Mouse (Mus musculus) heart, postnatal 25 days (tissue): ENCODE results near the gene Ing3. TPM values are rescaled to one million over a fixed set of nuclear protein-coding genes. Genes with fewer than 3 reads are reported as not detected.

Source experiments
- DNase-seq: peaks from one replicate; pipeline ENCODE4 v3.0.0; 2022; ENCODE audit warnings: low spot score
- intact Hi-C: fragments of 180-260 bp; cut with DNase I; formaldehyde crosslinking; loops from one replicate; pipeline ENCODE4 v1.15.1; 2025
- total RNA-seq, 2 experiments: library from RNA; stranded (reverse); gene quantifications; 2 replicates each; pipeline ENCODE4 v1.2.3; 2021

Ing3 gene
- total RNA-seq, 2 experiments from 2014 or later: 13.2 to 17.3 TPM

GRCm38 (mm10) chr6:21990181-21991135 is 41.1 kb downstream of the Ing3 start:
- intact Hi-C loops: no loop called here
- peak; percentile 24 for DNase-seq

- intact Hi-C loops: no loop called here
- DNase-seq: no peak
Measured at GRCm38 (mm10) chr6:21991151-21991550, 41.8 kb downstream of the Ing3 start.

GRCm38 (mm10) chr6:21993070-21993469 is 43.7 kb downstream of the Ing3 start:
- no peak for DNase-seq
- intact Hi-C loops: no loop called here

DNA sequence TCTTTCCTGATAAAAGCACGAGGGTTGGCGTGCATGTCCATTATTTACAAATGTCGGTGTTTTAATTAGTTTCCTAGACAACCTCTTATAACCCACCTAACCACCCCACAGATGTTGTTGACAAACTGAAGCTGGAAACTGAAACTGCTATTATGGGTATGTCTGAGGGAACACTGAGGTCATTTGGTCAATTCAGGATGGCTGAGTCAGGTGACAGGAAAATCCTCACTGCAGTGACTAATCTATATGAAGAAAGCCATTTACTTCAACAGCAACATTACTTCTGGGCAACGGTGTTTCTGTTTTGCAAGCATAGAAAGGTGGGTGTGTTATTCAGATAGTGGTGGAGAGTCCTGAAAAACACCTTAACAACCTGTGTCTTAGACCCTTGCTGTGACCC is 48.8 kb downstream of the Ing3 start:
- DNase-seq: no peak
- intact Hi-C loops: no loop called here

DNA sequence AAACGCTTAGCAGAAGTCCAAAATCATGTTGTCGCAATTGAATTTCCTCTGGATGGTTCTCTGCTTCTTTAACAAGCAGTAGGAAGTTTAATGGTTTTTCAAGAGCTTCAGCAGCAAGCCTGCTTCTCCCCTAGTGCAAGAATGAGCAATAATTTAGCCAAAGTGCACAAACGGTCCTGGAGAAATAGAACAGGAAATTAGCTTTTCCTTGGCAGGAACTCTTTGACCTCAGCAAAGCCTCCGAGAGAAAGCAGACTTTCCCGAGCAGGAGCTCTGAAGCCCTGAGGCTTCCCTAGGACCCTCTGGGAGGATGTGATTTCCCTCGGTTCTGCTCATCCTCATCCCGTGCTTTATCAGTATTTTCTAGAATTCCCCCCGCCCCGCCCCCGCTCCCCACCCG is 49.7 kb downstream of the Ing3 start:
- intact Hi-C loops: no loop called here
- no peak for DNase-seq

DNA sequence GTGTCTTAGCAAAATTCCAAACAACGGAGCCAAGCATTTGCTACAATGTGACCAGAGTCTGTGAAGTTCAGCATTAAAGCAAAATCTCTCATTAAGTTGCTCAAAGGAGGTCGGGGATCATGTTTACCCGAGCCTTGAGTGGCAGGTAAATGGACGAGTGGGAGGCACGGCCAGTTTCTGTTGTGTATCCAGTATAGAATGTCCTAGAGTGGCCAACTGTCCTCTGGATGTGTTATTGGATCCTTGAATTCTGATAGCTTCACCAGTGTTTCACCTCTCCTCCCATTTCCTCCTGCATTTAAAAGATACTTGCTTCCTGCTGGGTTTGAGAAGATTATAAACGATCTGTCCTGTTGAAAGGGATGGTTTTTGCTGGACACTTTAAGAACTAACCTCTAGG is 50.7 kb downstream of the Ing3 start:
- intact Hi-C loops: loop anchor here (2.0 kb wide), 2 partner anchors 13 to 45 kb away; no protein-coding TSS in a partner anchor
- DNase-seq: no peak

DNA sequence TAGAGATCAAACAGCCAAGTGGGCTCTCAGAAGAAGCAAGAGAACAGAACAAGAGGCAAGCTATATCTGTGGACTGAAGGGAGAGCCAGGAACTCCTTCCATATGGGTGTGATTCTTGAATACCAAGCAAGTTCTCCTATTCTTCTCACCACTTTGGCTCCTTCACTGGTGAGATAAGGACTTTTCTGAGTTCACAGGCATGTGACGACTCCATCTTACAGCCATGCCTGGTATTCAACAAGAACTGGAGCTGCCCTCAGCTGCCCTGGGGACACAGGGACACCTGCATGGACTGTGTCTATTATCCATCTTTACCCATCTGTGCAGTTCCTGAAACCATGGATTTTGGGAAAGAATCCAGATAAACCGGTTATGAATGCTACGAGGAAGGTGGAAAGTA is 51.5 kb downstream of the Ing3 start:
- intact Hi-C loops: loop anchor here (2.0 kb wide), 2 partner anchors 14 to 44 kb away; no protein-coding TSS in a partner anchor
- no peak for DNase-seq

GRCm38 (mm10) chr6:22001284-22001916 is 52.0 kb downstream of the Ing3 start:
- peak; percentile 66 for DNase-seq
- intact Hi-C loops: loop anchor here (2.0 kb wide), 2 partner anchors 15 to 43 kb away; no protein-coding TSS in a partner anchor

DNA sequence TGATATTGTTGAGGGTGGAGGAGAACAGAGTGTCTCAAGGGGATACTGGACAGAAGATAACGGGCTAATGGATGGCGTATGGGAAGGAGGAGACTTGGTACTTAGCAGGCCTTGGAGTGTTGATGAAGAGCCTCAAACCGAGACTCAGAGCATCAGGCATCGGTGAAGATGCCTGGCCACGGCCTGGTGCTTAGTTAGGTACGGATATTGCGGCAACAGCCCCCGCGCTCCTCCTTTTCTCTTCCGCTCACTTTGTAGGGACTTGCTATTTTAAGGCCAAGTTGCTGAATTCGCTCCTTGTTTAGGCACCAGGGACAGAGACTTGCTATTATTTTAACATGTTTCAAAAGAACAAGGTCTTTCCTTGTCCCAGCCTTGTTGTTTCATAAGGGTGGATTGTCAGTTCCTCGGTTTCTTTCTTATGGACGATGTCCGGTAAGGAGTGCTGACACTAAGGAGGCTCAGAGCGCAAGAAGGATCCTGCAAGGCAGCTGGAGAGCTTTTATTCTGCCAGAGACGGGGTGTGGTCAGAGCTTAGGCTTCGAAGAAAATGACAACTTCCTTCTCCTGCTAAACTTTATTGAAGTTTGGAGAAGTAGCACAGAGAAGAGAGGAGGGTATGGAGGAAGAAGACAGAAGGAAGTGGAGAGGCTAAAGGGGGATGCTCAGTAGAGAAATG is 53.3 kb downstream of the Ing3 start:
- intact Hi-C loops: no loop called here
- DNase-seq: no peak

- intact Hi-C loops: no loop called here
- peak; percentile 57 for DNase-seq
Measured at GRCm38 (mm10) chr6:22003200-22003587, 53.8 kb downstream of the Ing3 start.

DNA sequence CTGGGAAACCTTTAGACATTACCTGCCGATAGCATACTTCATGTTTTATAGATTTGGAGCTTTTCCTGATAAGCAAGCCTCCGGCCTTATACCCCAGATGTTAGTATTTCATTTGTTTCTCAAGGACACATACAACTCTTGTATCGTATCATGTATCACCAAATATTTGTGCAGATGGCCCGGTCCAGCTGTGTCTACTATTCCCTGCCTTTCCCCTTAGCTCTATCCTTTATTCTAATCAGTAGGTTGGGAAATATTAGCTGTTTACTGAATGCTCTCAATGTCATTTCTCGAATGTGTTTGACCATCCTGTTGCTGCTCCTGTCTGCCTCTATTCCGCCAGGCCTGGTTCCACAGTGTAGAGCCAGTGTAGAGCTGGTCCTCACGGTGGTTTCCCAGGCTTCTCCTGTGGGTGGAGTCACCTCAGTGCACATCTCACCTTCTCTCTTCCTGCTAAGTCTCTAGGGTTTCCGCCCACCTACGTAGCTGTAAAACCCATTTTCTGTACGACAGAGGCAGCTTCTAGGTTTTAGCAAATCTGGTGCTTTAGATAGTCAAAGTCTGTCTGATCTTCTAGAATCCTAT is 54.7 kb downstream of the Ing3 start:
- intact Hi-C loops: no loop called here
- DNase-seq: no peak

GRCm38 (mm10) chr6:22008346-22008745 is 59.0 kb downstream of the Ing3 start:
- no peak for DNase-seq
- intact Hi-C loops: no loop called here

DNA sequence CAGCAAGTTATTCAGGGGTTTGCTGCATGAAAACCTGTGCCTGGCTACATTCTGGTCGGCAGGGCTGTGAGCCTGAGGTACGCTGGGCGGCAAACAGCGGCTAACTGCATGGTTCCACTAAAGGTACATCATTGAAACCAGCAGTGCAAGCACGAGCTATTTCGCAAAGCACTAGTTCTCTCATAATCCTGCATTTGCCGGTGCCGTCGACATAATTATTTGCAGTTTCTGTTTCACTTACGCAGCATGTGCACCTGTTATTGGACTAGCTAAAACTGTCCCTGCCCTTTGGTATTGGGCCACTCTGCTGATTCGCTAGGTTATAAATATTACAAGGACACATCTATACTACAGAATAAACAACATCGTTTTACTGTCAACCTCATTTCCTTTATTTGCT is 60.9 kb downstream of the Ing3 start:
- DNase-seq: no peak
- intact Hi-C loops: no loop called here

GRCm38 (mm10) chr6:22010761-22011281 is 61.5 kb downstream of the Ing3 start:
- intact Hi-C loops: no loop called here
- DNase-seq: no peak

DNA sequence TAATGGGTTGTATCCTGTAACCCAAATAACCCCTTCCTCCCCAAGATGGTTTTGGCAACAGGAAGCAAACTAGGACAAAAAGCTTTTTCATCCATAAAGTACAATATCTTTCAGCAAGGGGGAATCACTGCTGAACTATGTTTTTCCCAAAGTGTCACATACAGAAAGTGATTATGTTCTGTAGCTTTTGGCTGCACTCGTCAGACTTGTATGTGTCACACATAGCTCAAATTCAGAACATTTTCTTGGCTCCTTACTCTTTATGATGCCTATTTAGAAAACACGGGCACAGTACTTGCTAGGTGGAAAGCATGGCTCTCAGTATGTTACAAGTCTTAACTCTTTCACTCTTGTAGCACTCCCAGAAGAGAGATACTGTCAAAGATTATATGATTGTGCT is 62.2 kb downstream of the Ing3 start:
- intact Hi-C loops: no loop called here
- no peak for DNase-seq

- DNase-seq: no peak
- intact Hi-C loops: no loop called here
Measured at GRCm38 (mm10) chr6:22012099-22012498, 62.7 kb downstream of the Ing3 start.

- intact Hi-C loops: no loop called here
Measured at GRCm38 (mm10) chr6:22012501-22012900, 63.1 kb downstream of the Ing3 start.

DNA sequence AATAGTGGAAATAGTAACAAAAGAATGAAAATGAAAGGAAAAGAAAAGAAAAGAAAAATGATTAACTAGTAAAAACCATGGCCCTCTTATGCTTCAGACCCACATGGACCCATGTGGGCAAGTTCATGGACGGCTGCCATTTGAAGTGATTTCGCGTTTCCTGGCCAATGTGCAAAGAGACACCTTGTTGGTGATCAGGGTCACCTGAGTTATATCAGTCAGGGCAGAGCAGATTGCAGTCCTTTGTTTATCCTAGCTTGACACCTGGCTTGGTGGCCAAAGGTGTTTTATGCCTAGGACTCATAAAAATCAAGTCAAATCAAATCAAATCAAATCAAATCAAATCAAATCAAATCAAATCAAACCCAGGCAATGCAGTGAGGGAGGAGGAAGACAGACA is 64.0 kb downstream of the Ing3 start:
- no peak for DNase-seq
- intact Hi-C loops: no loop called here

More at GRCm38 (mm10) chr6:22012501-22012900, 63.1 kb downstream of the Ing3 start:
- DNase-seq: no peak

DNA sequence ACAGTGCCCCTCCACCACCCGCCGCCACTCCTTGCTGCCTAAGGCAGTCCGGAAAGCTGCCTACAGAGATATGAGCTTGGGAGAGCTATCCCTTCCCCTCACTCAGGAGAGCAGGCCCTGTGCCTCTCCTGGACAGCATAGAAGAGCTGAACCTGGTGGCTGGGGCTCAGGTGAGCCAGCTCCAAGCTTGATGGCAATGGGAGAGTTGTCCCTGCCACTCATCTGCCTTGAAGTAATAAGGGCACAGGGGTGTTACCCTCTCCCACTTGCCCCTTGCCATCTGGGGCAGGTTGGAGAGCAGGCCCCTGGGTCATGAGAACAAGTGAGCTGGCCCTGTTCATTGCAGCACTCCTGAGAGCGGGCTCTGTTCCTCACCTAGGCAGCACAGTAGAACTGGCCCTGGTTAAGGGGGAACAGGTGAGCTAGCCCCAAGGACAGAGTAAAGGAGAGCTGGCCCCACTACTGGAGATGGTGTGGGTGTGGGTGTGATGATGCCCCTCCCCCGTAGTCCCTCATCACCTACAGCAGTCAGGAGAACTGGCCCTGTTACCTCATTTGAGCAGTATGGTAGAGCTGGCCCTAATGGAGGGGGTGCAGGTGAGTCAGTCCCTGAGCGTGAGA is 65.0 kb downstream of the Ing3 start:
- intact Hi-C loops: no loop called here
- no peak for DNase-seq

DNA sequence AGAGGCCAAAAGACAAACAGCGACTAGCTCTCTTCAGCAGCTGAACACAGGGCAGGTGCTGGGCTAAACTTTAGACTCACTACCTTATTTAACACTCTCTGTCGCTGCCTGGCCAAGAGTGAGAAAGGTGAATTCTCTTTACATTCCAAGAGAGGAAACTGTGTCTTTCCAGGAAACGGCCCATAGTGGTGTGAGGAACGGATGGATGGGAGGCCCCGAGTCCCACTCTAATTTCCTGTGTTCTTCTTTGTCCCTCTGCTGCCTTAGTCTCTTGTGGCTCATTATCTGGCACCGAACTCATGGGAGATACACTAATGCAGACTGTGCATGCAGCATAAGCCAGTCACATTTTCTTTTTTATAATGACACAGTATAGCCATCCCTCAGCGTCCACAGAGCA is 68.3 kb downstream of the Ing3 start:
- intact Hi-C loops: no loop called here
- no peak for DNase-seq
